Mouse (Mus musculus): ENCODE data around the gene Lamc2. TPM values are rescaled to one million over a fixed set of nuclear protein-coding genes. Genes with fewer than 3 reads are reported as not detected.

The Lamc2 gene
- polyA plus RNA-seq, 1 experiment from 2014 or later: 71.8 TPM

- 75% methylated on average over 5 of the region's 5 CpGs for WGBS
- no peak overlapping the region for H3K4me2 ChIP-seq (ENCODE audit: low read depth, low read length)
- no peak for ATAC-seq (ENCODE audit: low read depth)
- no peaks in the 10 kb centered on the region for H3K36me3 ChIP-seq (ENCODE audit: control insufficient read depth, insufficient read depth, low read length)
- no peaks in the 10 kb centered on the region for H3K9me3 ChIP-seq (ENCODE audit: control insufficient read depth, low read length)
- no peak overlapping the region for H3K27ac ChIP-seq (ENCODE audit: low read length)
- no peaks in the 10 kb centered on the region for H3K27me3 ChIP-seq (ENCODE audit: control insufficient read depth, insufficient read depth, low read depth, low read length)
- H3K4me1 ChIP-seq (replicated peaks; ENCODE audit: control insufficient read depth, insufficient read depth, low read length): 0 out of 2 replicates have a peak, but pooled peaks cover 3% of the 10 kb centered on the region
- no peak overlapping the region for H3K9ac ChIP-seq (ENCODE audit: low read length)
- H3K4me3 ChIP-seq (ENCODE audit: low read length): no peak overlapping the region
Observed at GRCm38 (mm10) chr1:153109346-153109745, 76.9 kb downstream of the Lamc2 start.

GRCm38 (mm10) chr1:153107866-153108265 is 78.4 kb downstream of the Lamc2 start:
- 48% methylated on average over 7 of the region's 7 CpGs for WGBS
- H3K4me2 ChIP-seq (ENCODE audit: low read depth, low read length): no peak overlapping the region
- no peak overlapping the region for H3K4me3 ChIP-seq (ENCODE audit: low read length)
- H3K36me3 ChIP-seq (ENCODE audit: control insufficient read depth, insufficient read depth, low read length): no peaks in the 10 kb centered on the region
- H3K9ac ChIP-seq (ENCODE audit: low read length): no peak overlapping the region
- no peak; the same call in 1 of the 2 replicates for ATAC-seq (ENCODE audit: low read depth)
- no peaks in the 10 kb centered on the region for H3K27me3 ChIP-seq (ENCODE audit: control insufficient read depth, insufficient read depth, low read depth, low read length)
- 0 out of 2 replicates have a peak, but pooled peaks cover 3% of the 10 kb centered on the region for H3K4me1 ChIP-seq (replicated peaks; ENCODE audit: control insufficient read depth, insufficient read depth, low read length)
- H3K9me3 ChIP-seq (ENCODE audit: control insufficient read depth, low read length): no peaks in the 10 kb centered on the region
- H3K27ac ChIP-seq (ENCODE audit: low read length): no peak overlapping the region

- Histone ChIP-seq H3K9ac (ENCODE audit: low read length) (no peak overlapping the region), H3K9me3 (ENCODE audit: control insufficient read depth, low read length) (no peaks in the 10 kb centered on the region), H3K4me2 (ENCODE audit: low read depth, low read length) (no peak overlapping the region), H3K4me3 (ENCODE audit: low read length) (no peak overlapping the region), H3K4me1 (replicated peaks; ENCODE audit: control insufficient read depth, insufficient read depth, low read length) (peaks cover 12% of the 10 kb centered on the region), H3K36me3 (ENCODE audit: control insufficient read depth, insufficient read depth, low read length) (no peaks in the 10 kb centered on the region), H3K27me3 (ENCODE audit: control insufficient read depth, insufficient read depth, low read depth, low read length) (no peaks in the 10 kb centered on the region), H3K27ac (ENCODE audit: low read length) (no peak overlapping the region)
- ATAC-seq (ENCODE audit: low read depth): no peak
- 62% methylated on average over 10 of the region's 12 CpGs for WGBS
Observed at GRCm38 (mm10) chr1:153104804-153105203, 81.4 kb downstream of the Lamc2 start.

GRCm38 (mm10) chr1:153103186-153103554 is 83.1 kb downstream of the Lamc2 start:
- H3K9ac ChIP-seq (ENCODE audit: low read length): no peak overlapping the region
- no peaks in the 10 kb centered on the region for H3K36me3 ChIP-seq (ENCODE audit: control insufficient read depth, insufficient read depth, low read length)
- no peak for ATAC-seq (ENCODE audit: low read depth)
- H3K4me2 ChIP-seq (ENCODE audit: low read depth, low read length): no peak overlapping the region
- H3K27ac ChIP-seq (ENCODE audit: low read length): no peak overlapping the region
- no peaks in the 10 kb centered on the region for H3K9me3 ChIP-seq (ENCODE audit: control insufficient read depth, low read length)
- 96% methylated on average over 8 of the region's 8 CpGs for WGBS
- H3K4me1 ChIP-seq (replicated peaks; ENCODE audit: control insufficient read depth, insufficient read depth, low read length): peaks cover 16% of the 10 kb centered on the region
- no peaks in the 10 kb centered on the region for H3K27me3 ChIP-seq (ENCODE audit: control insufficient read depth, insufficient read depth, low read depth, low read length)
- no peak overlapping the region for H3K4me3 ChIP-seq (ENCODE audit: low read length)

- Histone ChIP-seq H3K27me3 (ENCODE audit: control insufficient read depth, insufficient read depth, low read depth, low read length) (no peaks in the 10 kb centered on the region), H3K27ac (ENCODE audit: low read length) (no peak overlapping the region), H3K4me1 (replicated peaks; ENCODE audit: control insufficient read depth, insufficient read depth, low read length) (peaks cover 16% of the 10 kb centered on the region), H3K4me2 (ENCODE audit: low read depth, low read length) (no peak overlapping the region), H3K9ac (ENCODE audit: low read length) (no peak overlapping the region), H3K4me3 (ENCODE audit: low read length) (no peak overlapping the region), H3K9me3 (ENCODE audit: control insufficient read depth, low read length) (no peaks in the 10 kb centered on the region), H3K36me3 (ENCODE audit: control insufficient read depth, insufficient read depth, low read length) (no peaks in the 10 kb centered on the region)
- no peak for ATAC-seq (ENCODE audit: low read depth)
- 91% methylated on average over 17 of the region's 17 CpGs for WGBS
Observed at GRCm38 (mm10) chr1:153102296-153103185, 83.7 kb downstream of the Lamc2 start.

GRCm38 (mm10) chr1:153101327-153101880 is 84.8 kb downstream of the Lamc2 start:
- 15% methylated on average over 9 of the region's 9 CpGs for WGBS
- peak; percentile 49 for ATAC-seq (ENCODE audit: low read depth)
- Histone ChIP-seq H3K4me3 (ENCODE audit: low read length) (no peak overlapping the region), H3K4me2 (ENCODE audit: low read depth, low read length) (no peak overlapping the region), H3K36me3 (ENCODE audit: control insufficient read depth, insufficient read depth, low read length) (no peaks in the 10 kb centered on the region), H3K9me3 (ENCODE audit: control insufficient read depth, low read length) (no peaks in the 10 kb centered on the region), H3K9ac (ENCODE audit: low read length) (peak overlapping the region; percentile 51; the same call in 1 of the 2 replicates), H3K27ac (ENCODE audit: low read length) (peak overlapping the region; percentile 34), H3K4me1 (replicated peaks; ENCODE audit: control insufficient read depth, insufficient read depth, low read length) (peaks cover 19% of the 10 kb centered on the region), H3K27me3 (ENCODE audit: control insufficient read depth, insufficient read depth, low read depth, low read length) (no peaks in the 10 kb centered on the region)

- H3K9me3 ChIP-seq (ENCODE audit: control insufficient read depth, low read length): no peaks in the 10 kb centered on the region
- H3K36me3 ChIP-seq (ENCODE audit: control insufficient read depth, insufficient read depth, low read length): no peaks in the 10 kb centered on the region
- no peak overlapping the region for H3K4me3 ChIP-seq (ENCODE audit: low read length)
- H3K27me3 ChIP-seq (ENCODE audit: control insufficient read depth, insufficient read depth, low read depth, low read length): no peaks in the 10 kb centered on the region
- 21% methylated on average over 9 of the region's 9 CpGs for WGBS
- ATAC-seq (ENCODE audit: low read depth): peak; percentile 17; the same call in 1 of the 2 replicates
- peak overlapping the region; percentile 34 for H3K27ac ChIP-seq (ENCODE audit: low read length)
- peaks cover 21% of the 10 kb centered on the region for H3K4me1 ChIP-seq (replicated peaks; ENCODE audit: control insufficient read depth, insufficient read depth, low read length)
- no peak overlapping the region for H3K4me2 ChIP-seq (ENCODE audit: low read depth, low read length)
- H3K9ac ChIP-seq (ENCODE audit: low read length): no peak overlapping the region; the same call in 1 of the 2 replicates
Observed at GRCm38 (mm10) chr1:153100912-153101311, 85.3 kb downstream of the Lamc2 start.

GRCm38 (mm10) chr1:153098586-153098985 is 87.7 kb downstream of the Lamc2 start:
- peak overlapping the region; percentile 70 for H3K27ac ChIP-seq (ENCODE audit: low read length)

GRCm38 (mm10) chr1:153097017-153097675 is 89.1 kb downstream of the Lamc2 start:
- Histone ChIP-seq H3K27ac (ENCODE audit: low read length) (peak overlapping the region; percentile 86), H3K27me3 (ENCODE audit: control insufficient read depth, insufficient read depth, low read depth, low read length) (no peaks in the 10 kb centered on the region), H3K4me1 (replicated peaks; ENCODE audit: control insufficient read depth, insufficient read depth, low read length) (peaks cover 33% of the 10 kb centered on the region), H3K4me3 (ENCODE audit: low read length) (no peak overlapping the region), H3K9me3 (ENCODE audit: control insufficient read depth, low read length) (no peaks in the 10 kb centered on the region), H3K9ac (ENCODE audit: low read length) (no peak overlapping the region), H3K4me2 (ENCODE audit: low read depth, low read length) (no peak overlapping the region), H3K36me3 (ENCODE audit: control insufficient read depth, insufficient read depth, low read length) (no peaks in the 10 kb centered on the region)
- WGBS: 84% methylated on average over 6 of the region's 6 CpGs
- ATAC-seq (ENCODE audit: low read depth): no peak

More at GRCm38 (mm10) chr1:153098586-153098985, 87.7 kb downstream of the Lamc2 start:
- no peak for ATAC-seq (ENCODE audit: low read depth)
- H3K9me3 ChIP-seq (ENCODE audit: control insufficient read depth, low read length): no peaks in the 10 kb centered on the region
- H3K9ac ChIP-seq (ENCODE audit: low read length): no peak overlapping the region
- no peaks in the 10 kb centered on the region for H3K36me3 ChIP-seq (ENCODE audit: control insufficient read depth, insufficient read depth, low read length)
- H3K4me3 ChIP-seq (ENCODE audit: low read length): no peak overlapping the region
- H3K4me2 ChIP-seq (ENCODE audit: low read depth, low read length): no peak overlapping the region
- whole genome bisulfite sequencing: 37% methylated on average over 11 of the region's 11 CpGs
- H3K4me1 ChIP-seq (replicated peaks; ENCODE audit: control insufficient read depth, insufficient read depth, low read length): peaks cover 33% of the 10 kb centered on the region
- H3K27me3 ChIP-seq (ENCODE audit: control insufficient read depth, insufficient read depth, low read depth, low read length): no peaks in the 10 kb centered on the region

Measured in lung, embryonic 16.5 days (tissue).